Mouse (Mus musculus): ENCODE data around the gene Fkbp2. TPM values are rescaled to one million over a fixed set of nuclear protein-coding genes. Genes with fewer than 3 reads are reported as not detected.

The Fkbp2 gene
- polyA plus RNA-seq, 1 experiment from 2014 or later = 119 TPM

GRCm38 (mm10) chr19:6987061-6987903 lies 7.0 kb upstream of the Fkbp2 start, which contains the start of gene Vegfb:
Gene Vegfb, minus strand, starts transcription at chr19:6987651.
- Histone ChIP-seq H3K9me3 (no peaks in the 10 kb centered on the region), H3K4me1 (replicated peaks) (peaks cover 55% of the 10 kb centered on the region), H3K27ac (peak within 1 kb of the TSS; percentile 97), H3K4me3 (peak within 1 kb of the TSS; percentile 95), H3K27me3 (ENCODE audit: insufficient read depth, poor library complexity, severe bottlenecking) (no peaks in the 10 kb centered on the region), H3K36me3 (peaks cover 41% of the 10 kb centered on the region)
- under 1% methylated on average over 84 of the region's 85 CpGs for WGBS
- peak; percentile 66 for DNase-seq (ENCODE audit: low spot score)

- 81% methylated on average over 10 of the region's 10 CpGs for WGBS
- H3K9me3 ChIP-seq = no peaks in the 10 kb centered on the region
- H3K27me3 ChIP-seq (ENCODE audit: insufficient read depth, poor library complexity, severe bottlenecking) = no peaks in the 10 kb centered on the region
- H3K4me1 ChIP-seq (replicated peaks) = peaks cover 52% of the 10 kb centered on the region
- 0 out of 2 replicates have a peak overlapping the region, but pooled peaks have one; percentile 97 for H3K27ac ChIP-seq
- no peak for DNase-seq (ENCODE audit: low spot score)
- peaks cover 43% of the 10 kb centered on the region for H3K36me3 ChIP-seq
- H3K4me3 ChIP-seq = peak overlapping the region; percentile 95
Observed at GRCm38 (mm10) chr19:6985951-6986708, 5.8 kb upstream of the Fkbp2 start.

- Histone ChIP-seq H3K4me1 (replicated peaks) (peaks cover 58% of the 10 kb centered on the region), H3K36me3 (peaks cover 43% of the 10 kb centered on the region), H3K27ac (no peak overlapping the region), H3K9me3 (no peaks in the 10 kb centered on the region), H3K27me3 (ENCODE audit: insufficient read depth, poor library complexity, severe bottlenecking) (no peaks in the 10 kb centered on the region), H3K4me3 (peak overlapping the region; percentile 0; the same call in 1 of the 2 replicates)
- WGBS = 81% methylated on average over 19 of the region's 19 CpGs
- DNase-seq (ENCODE audit: low spot score) = no peak
Observed at GRCm38 (mm10) chr19:6985300-6985699, 5.0 kb upstream of the Fkbp2 start.

- Histone ChIP-seq H3K4me1 (replicated peaks) (peaks cover 69% of the 10 kb centered on the region), H3K27ac (no peak overlapping the region), H3K4me3 (no peak overlapping the region), H3K36me3 (peaks cover 42% of the 10 kb centered on the region), H3K27me3 (ENCODE audit: insufficient read depth, poor library complexity, severe bottlenecking) (no peaks in the 10 kb centered on the region), H3K9me3 (no peaks in the 10 kb centered on the region)
- no peak for DNase-seq (ENCODE audit: low spot score)
- 52% methylated on average over 5 of the region's 5 CpGs for WGBS
Observed at GRCm38 (mm10) chr19:6983621-6984020, 3.3 kb upstream of the Fkbp2 start.

- no peak overlapping the region for H3K27ac ChIP-seq
- H3K4me3 ChIP-seq = peak overlapping the region; percentile 73; the same call in 1 of the 2 replicates
- no peak for DNase-seq (ENCODE audit: low spot score)
- no peaks in the 10 kb centered on the region for H3K9me3 ChIP-seq
- peaks cover 64% of the 10 kb centered on the region for H3K36me3 ChIP-seq
- 91% methylated on average over 4 of the region's 4 CpGs for WGBS
- peaks cover 70% of the 10 kb centered on the region for H3K4me1 ChIP-seq (replicated peaks)
- no peaks in the 10 kb centered on the region for H3K27me3 ChIP-seq (ENCODE audit: insufficient read depth, poor library complexity, severe bottlenecking)
Observed at GRCm38 (mm10) chr19:6981465-6981864, 1.2 kb upstream of the Fkbp2 start.

GRCm38 (mm10) chr19:6979486-6980380 lies 568 bp downstream of the Fkbp2 start:
- Histone ChIP-seq H3K4me3 (peak overlapping the region; percentile 73), H3K27me3 (ENCODE audit: insufficient read depth, poor library complexity, severe bottlenecking) (no peaks in the 10 kb centered on the region), H3K36me3 (peaks cover 52% of the 10 kb centered on the region), H3K4me1 (replicated peaks) (peaks cover 69% of the 10 kb centered on the region), H3K9me3 (no peaks in the 10 kb centered on the region), H3K27ac (peak overlapping the region; percentile 98)
- under 1% methylated on average over 59 of the region's 59 CpGs for WGBS
- peak; percentile 100 for DNase-seq (ENCODE audit: low spot score)

- peak; percentile 43 for DNase-seq (ENCODE audit: low spot score)
- Histone ChIP-seq H3K27me3 (ENCODE audit: insufficient read depth, poor library complexity, severe bottlenecking) (no peaks in the 10 kb centered on the region), H3K9me3 (no peaks in the 10 kb centered on the region), H3K4me3 (peak overlapping the region; percentile 73), H3K4me1 (replicated peaks) (peaks cover 69% of the 10 kb centered on the region), H3K27ac (peak overlapping the region; percentile 98), H3K36me3 (peaks cover 47% of the 10 kb centered on the region)
- 13% methylated on average over 11 of the region's 11 CpGs for WGBS
Observed at GRCm38 (mm10) chr19:6979001-6979479, 1.3 kb downstream of the Fkbp2 start.

- WGBS = 57% methylated on average over 3 of the region's 3 CpGs
- peak overlapping the region; percentile 73 for H3K4me3 ChIP-seq
- no peaks in the 10 kb centered on the region for H3K9me3 ChIP-seq
- H3K4me1 ChIP-seq (replicated peaks) = peaks cover 69% of the 10 kb centered on the region
- peaks cover 43% of the 10 kb centered on the region for H3K36me3 ChIP-seq
- no peak for DNase-seq (ENCODE audit: low spot score)
- no peaks in the 10 kb centered on the region; the same call in 1 of the 2 replicates for H3K27me3 ChIP-seq (ENCODE audit: insufficient read depth, poor library complexity, severe bottlenecking)
- peak overlapping the region; percentile 98 for H3K27ac ChIP-seq
Observed at GRCm38 (mm10) chr19:6978639-6978974, 1.7 kb downstream of the Fkbp2 start.

GRCm38 (mm10) chr19:6977759-6978638 lies 2.3 kb downstream of the Fkbp2 start:
- Histone ChIP-seq H3K27ac (peak overlapping the region; percentile 98), H3K4me1 (replicated peaks) (peaks cover 70% of the 10 kb centered on the region), H3K9me3 (no peaks in the 10 kb centered on the region), H3K36me3 (peaks cover 37% of the 10 kb centered on the region), H3K4me3 (peak overlapping the region; percentile 73), H3K27me3 (ENCODE audit: insufficient read depth, poor library complexity, severe bottlenecking) (peaks cover 3% of the 10 kb centered on the region; the same call in 1 of the 2 replicates)
- WGBS = 86% methylated on average over 13 of the region's 13 CpGs
- no peak for DNase-seq (ENCODE audit: low spot score)

- H3K27me3 ChIP-seq (ENCODE audit: insufficient read depth, poor library complexity, severe bottlenecking) = peaks cover 23% of the 10 kb centered on the region
- H3K4me3 ChIP-seq = peak within 1 kb of the TSS; percentile 91
- under 1% methylated on average over 16 of the region's 16 CpGs for WGBS
- H3K4me1 ChIP-seq (replicated peaks) = peaks cover 81% of the 10 kb centered on the region
- H3K9me3 ChIP-seq = no peaks in the 10 kb centered on the region
- peak; percentile 82 for DNase-seq (ENCODE audit: low spot score)
- peaks cover 27% of the 10 kb centered on the region for H3K36me3 ChIP-seq
- peak within 1 kb of the TSS; percentile 98 for H3K27ac ChIP-seq
Observed at GRCm38 (mm10) chr19:6975537-6976521, 4.5 kb downstream of the Fkbp2 start, which contains the start of gene Plcb3. Gene Plcb3, minus strand, starts transcription at chr19:6976470.

Measured in hindbrain, embryonic 10.5 days (tissue).